Mouse (Mus musculus) c-Kit-positive CD71-positive TER-119-positive erythroid progenitor cells, embryonic 14.5 days (primary cell): Measurements from ENCODE around the gene Ranbp2.

Source experiments
- DNase-seq: peaks from one replicate; pipeline ENCODE4 v3.0.0-alpha.2; 2013; ENCODE audit warnings: low spot score

Gene Ranbp2

GRCm38 (mm10) chr10:58446384-58447279, at the start of gene Ranbp2:
Gene Ranbp2 (plus strand): TSS chr10:58446920.
- DNase-seq: peak; percentile 96

DNA sequence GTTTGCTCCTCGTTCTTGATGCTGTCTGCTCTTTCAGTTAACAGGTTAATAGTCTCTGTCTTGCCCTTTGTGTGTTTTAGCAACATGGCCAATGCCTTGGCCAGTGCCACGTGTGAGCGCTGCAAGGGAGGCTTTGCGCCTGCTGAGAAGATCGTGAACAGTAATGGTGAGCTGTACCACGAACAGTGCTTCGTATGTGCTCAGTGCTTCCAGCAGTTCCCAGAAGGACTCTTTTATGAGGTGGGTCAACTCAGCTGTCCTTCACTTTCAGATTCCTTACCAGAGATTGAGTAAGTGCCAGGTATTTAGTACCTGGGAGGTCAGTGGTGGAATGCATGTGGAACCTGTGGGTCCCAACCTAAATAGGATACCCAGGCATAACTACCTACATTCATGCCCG, 47.8 kb upstream of the Ranbp2 start:
- DNase-seq: no peak

- no peak for DNase-seq
These were observed 44.9 kb upstream of the Ranbp2 start for GRCm38 (mm10) chr10:58401838-58402237.

DNA sequence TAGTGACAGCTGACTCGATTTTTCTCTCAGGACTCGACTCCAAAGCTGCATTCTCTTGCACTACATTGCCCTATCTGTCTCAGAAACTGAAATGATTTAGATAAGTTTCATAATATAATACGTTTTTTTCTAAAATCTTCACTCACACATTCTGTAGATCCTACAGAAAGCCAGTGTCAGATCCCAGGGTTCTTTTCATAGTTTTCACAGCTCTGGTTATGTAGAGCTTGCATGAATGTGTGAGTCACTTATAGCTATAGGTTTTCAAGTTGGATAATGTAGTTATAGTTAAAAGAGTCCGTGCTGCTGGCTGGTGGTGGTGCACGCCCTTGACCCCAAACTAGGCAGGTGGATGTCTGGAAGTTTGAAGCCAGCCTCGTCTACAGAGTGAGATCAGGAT, 42.1 kb upstream of the Ranbp2 start:
- DNase-seq: no peak

DNA sequence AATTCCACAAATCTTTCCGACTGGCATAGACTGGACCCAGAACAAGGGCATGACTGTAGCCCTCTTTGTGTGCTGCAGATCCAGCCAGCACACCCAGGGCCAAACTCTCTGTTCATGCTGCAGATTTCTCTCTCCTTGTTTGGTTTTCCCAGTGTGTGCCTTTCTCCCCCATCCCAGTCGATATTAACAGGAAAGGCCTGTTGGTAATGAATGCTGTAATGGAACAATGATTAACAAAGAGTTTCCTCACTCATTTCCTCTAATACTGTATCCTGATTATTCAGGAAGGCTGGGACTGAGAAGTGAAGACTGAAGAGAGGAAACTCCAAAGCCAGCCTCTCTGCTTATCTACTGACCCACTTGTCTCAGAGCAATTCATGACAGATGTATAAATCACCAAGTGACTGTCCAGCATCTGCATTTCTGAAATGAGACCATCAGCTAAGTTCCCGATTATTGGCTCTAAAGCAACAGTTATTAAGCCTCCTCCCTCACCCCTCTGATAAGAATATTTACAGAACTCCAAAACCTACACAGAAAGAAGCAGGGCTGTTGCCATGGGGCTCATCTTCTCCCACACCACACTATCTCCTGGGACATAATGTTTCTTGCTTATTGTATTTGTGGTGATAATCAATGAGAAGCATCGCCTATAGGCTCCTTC, 41.3 kb upstream of the Ranbp2 start:
- no peak for DNase-seq

GRCm38 (mm10) chr10:58405949-58406305, 40.8 kb upstream of the Ranbp2 start:
- DNase-seq: no peak

- DNase-seq: peak; percentile 66
These were observed 34.4 kb upstream of the Ranbp2 start for GRCm38 (mm10) chr10:58412331-58412730.

DNA sequence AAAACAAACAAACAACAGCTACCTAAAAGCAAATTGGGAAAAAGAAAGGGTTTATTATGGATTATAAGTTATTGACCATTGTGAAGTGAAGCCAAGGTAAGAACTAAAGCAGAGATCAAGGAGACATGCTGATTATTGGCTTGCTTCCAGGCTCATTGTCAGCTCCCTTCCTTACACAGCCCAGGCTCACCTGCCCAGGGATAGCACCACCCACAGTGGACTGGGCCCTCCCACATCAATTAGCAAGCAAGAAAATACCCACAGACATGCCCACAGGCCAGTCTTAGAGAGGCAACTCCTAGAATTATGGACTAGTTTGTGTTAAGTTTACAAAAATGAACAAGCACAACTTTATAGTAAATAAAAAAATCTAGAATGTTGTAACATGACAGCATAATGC, 33.9 kb upstream of the Ranbp2 start:
- peak; percentile 29 for DNase-seq

GRCm38 (mm10) chr10:58416702-58417101, 30.0 kb upstream of the Ranbp2 start:
- no peak for DNase-seq

- no peak for DNase-seq
These were observed 28.3 kb upstream of the Ranbp2 start for GRCm38 (mm10) chr10:58418290-58418971.

GRCm38 (mm10) chr10:58427930-58428329, 18.8 kb upstream of the Ranbp2 start:
- no peak for DNase-seq

DNA sequence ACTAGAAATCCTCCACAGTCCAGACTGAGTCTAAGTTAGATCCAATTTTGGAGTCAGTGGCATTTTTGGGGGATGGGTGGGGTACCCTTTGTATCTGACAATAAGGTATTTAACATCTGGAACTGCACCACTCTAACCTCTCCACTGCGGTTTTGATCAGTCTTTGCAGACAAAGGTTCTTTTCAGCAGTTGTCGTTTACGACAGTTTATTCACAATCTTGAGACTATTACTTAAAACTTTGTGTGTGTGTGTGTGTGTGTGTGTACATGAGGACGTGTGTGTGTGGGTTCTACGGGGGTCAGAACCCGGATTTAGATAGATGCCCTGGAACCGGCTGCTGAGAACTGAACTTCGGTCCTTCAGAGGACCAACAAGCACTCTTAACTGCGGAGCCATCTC, 870 bp upstream of the Ranbp2 start:
- DNase-seq: no peak

GRCm38 (mm10) chr10:58447280-58447781, 611 bp downstream of the Ranbp2 start:
- peak; percentile 53 for DNase-seq

GRCm38 (mm10) chr10:58451575-58451974, 4.9 kb downstream of the Ranbp2 start:
- no peak for DNase-seq

GRCm38 (mm10) chr10:58452185-58452584, 5.5 kb downstream of the Ranbp2 start:
- DNase-seq: peak; percentile 74

DNA sequence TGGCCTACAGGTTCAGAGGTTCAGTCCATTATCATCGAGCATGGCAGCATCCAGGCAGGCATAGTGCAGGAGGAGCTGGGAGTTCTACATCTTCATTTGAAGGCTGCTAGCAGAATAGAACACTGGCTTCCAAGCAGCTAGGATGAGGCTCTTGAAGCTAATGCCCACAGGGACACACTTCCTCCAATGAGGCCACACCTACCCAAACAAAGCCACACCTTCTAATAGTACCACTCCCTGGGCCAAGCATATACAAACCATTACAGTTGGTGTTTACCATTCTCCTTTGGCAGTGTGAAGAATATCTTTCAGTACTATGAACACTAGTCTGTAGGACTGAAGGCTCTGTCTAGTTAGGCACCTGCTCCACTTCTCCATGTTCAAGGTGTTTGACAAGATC, 13.2 kb downstream of the Ranbp2 start:
- no peak for DNase-seq

- DNase-seq: no peak
These were observed 30.5 kb downstream of the Ranbp2 start for GRCm38 (mm10) chr10:58477086-58477755.

GRCm38 (mm10) chr10:58478071-58478578, 31.4 kb downstream of the Ranbp2 start:
- no peak for DNase-seq

- DNase-seq: no peak
These were observed 33.3 kb downstream of the Ranbp2 start for GRCm38 (mm10) chr10:58479954-58480490.

DNA sequence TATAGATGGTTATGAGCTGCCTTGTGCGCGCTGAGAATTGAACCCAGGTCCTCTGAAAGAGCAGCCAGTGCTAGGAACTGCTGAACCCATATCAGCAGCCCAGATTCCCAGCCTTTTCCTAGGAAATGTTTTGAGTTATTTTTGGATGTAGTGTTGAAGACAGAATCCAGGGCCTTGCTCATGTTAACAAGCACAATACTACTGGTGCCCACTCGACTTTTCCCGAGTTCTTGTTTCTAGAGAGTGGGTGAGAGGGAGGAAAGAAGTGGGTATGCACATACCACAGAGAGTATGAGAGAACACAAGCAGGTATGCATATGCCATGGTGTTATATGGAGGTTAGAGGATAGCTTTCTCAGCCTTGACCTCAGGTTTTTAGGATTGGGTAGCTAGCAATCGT, 44.3 kb downstream of the Ranbp2 start:
- no peak for DNase-seq

GRCm38 (mm10) chr10:58495637-58496036, 48.9 kb downstream of the Ranbp2 start:
- no peak for DNase-seq

- DNase-seq: no peak
These were observed 50.0 kb downstream of the Ranbp2 start for GRCm38 (mm10) chr10:58496732-58497131.
